Mouse (Mus musculus) ES-CJ7 (cell line): ENCODE data around the gene Fam136a.
"Not testable (repeated sequence)": the region's sequence is repeated elsewhere in the genome, so short reads cannot be mapped to it uniquely, and the experiment has no call there.

Experiments
- DNase-seq: peaks from one replicate; pipeline ENCODE4 v3.0.0; 2011; ENCODE audit warnings: low read depth, low spot score

The Fam136a gene

GRCm38 (mm10) chr6:86366853-86367249 is 1.4 kb downstream of the Fam136a start:
- no peak for DNase-seq

GRCm38 (mm10) chr6:86368479-86368878 is 3.0 kb downstream of the Fam136a start:
- DNase-seq, result no peak

GRCm38 (mm10) chr6:86370093-86370713 is 4.8 kb downstream of the Fam136a start:
- DNase-seq, result peak; percentile 51

- peak; percentile 21 for DNase-seq
Observed at GRCm38 (mm10) chr6:86370764-86371339, 5.4 kb downstream of the Fam136a start, which contains the start of gene Snrpg. TSS of gene Snrpg (plus strand) at chr6:86371304.

- DNase-seq, result peak; percentile 98
Observed at GRCm38 (mm10) chr6:86371340-86371911, 6.0 kb downstream of the Fam136a start.

GRCm38 (mm10) chr6:86371950-86372516 is 6.6 kb downstream of the Fam136a start:
- no peak for DNase-seq

- peak; percentile 41 for DNase-seq
Observed at GRCm38 (mm10) chr6:86373556-86373955, 8.1 kb downstream of the Fam136a start.

GRCm38 (mm10) chr6:86378341-86378740 is 12.9 kb downstream of the Fam136a start:
- no peak for DNase-seq

- DNase-seq, result not testable (repeated sequence)
Observed at GRCm38 (mm10) chr6:86380112-86380511, 14.7 kb downstream of the Fam136a start.

GRCm38 (mm10) chr6:86382551-86382950 is 17.1 kb downstream of the Fam136a start:
- DNase-seq, result no peak

GRCm38 (mm10) chr6:86383370-86383769 is 17.9 kb downstream of the Fam136a start:
- DNase-seq, result peak; percentile 33

- no peak for DNase-seq
Observed at GRCm38 (mm10) chr6:86384692-86385091, 19.2 kb downstream of the Fam136a start.

- no peak for DNase-seq
Observed at GRCm38 (mm10) chr6:86385362-86386104, 20.1 kb downstream of the Fam136a start.

GRCm38 (mm10) chr6:86387313-86387712 is 21.9 kb downstream of the Fam136a start:
- DNase-seq, result no peak

- DNase-seq, result no peak
Observed at GRCm38 (mm10) chr6:86388461-86388860, 23.0 kb downstream of the Fam136a start.

GRCm38 (mm10) chr6:86391326-86391725 is 25.9 kb downstream of the Fam136a start:
- DNase-seq, result no peak

GRCm38 (mm10) chr6:86393187-86393586 is 27.7 kb downstream of the Fam136a start:
- no peak for DNase-seq

- no peak for DNase-seq
Observed at GRCm38 (mm10) chr6:86394078-86394720, 28.8 kb downstream of the Fam136a start.

- no peak for DNase-seq
Observed at GRCm38 (mm10) chr6:86395021-86395420, 29.6 kb downstream of the Fam136a start.

- no peak for DNase-seq
Observed at GRCm38 (mm10) chr6:86395969-86396368, 30.5 kb downstream of the Fam136a start.

GRCm38 (mm10) chr6:86396581-86397256 is 31.3 kb downstream of the Fam136a start, which contains the start of gene Pcyox1:
TSS of gene Pcyox1 (minus strand) at chr6:86397154.
- peak; percentile 86 for DNase-seq
